Mouse (Mus musculus): ENCODE measurements around the gene Prkar1a. TPM values are rescaled to one million over a fixed set of nuclear protein-coding genes. Genes with fewer than 3 reads are reported as not detected.
A peak's percentile ranks its signal among the peaks of the same experiment; 100 is the strongest.

The Prkar1a gene
- polyA plus RNA-seq, 1 experiment from 2014 or later, result 485 TPM

GRCm38 (mm10) chr11:109629021-109629521 is 20.1 kb upstream of the Prkar1a start:
- Histone ChIP-seq H3K27ac (ENCODE audit: low read length) (peak overlapping the region; percentile 91), H3K9ac (ENCODE audit: low read length) (peak overlapping the region; percentile 49)

GRCm38 (mm10) chr11:109634928-109635327 is 14.3 kb upstream of the Prkar1a start:
- no peak overlapping the region for H3K4me2 ChIP-seq (ENCODE audit: low read depth, low read length)
- WGBS, result 68% methylated on average over 9 of the region's 9 CpGs
- H3K36me3 ChIP-seq (ENCODE audit: control insufficient read depth, insufficient read depth), result no peaks in the 10 kb centered on the region
- no peak overlapping the region for H3K9ac ChIP-seq (ENCODE audit: low read length)
- ATAC-seq (replicated peaks; ENCODE audit: extremely low read depth, insufficient read depth, low FRiP score), result no peak
- H3K4me1 ChIP-seq (ENCODE audit: control insufficient read depth, insufficient read depth, low read length), result 0 out of 2 replicates have a peak, but pooled peaks cover 3% of the 10 kb centered on the region
- H3K27me3 ChIP-seq (ENCODE audit: control insufficient read depth, insufficient read depth, low read length), result no peaks in the 10 kb centered on the region
- H3K9me3 ChIP-seq (replicated peaks; ENCODE audit: control insufficient read depth, low read length), result no peaks in the 10 kb centered on the region
- H3K4me3 ChIP-seq (ENCODE audit: low read length), result no peak overlapping the region
- H3K27ac ChIP-seq (ENCODE audit: low read length), result no peak overlapping the region

More at GRCm38 (mm10) chr11:109629021-109629521, 20.1 kb upstream of the Prkar1a start:
- Histone ChIP-seq H3K4me1 (ENCODE audit: control insufficient read depth, insufficient read depth, low read length) (peaks cover 19% of the 10 kb centered on the region), H3K9me3 (replicated peaks; ENCODE audit: control insufficient read depth, low read length) (no peaks in the 10 kb centered on the region; the same call in 1 of the 2 replicates), H3K36me3 (ENCODE audit: control insufficient read depth, insufficient read depth) (no peaks in the 10 kb centered on the region), H3K4me2 (ENCODE audit: low read depth, low read length) (peak overlapping the region; percentile 50; the same call in 1 of the 2 replicates), H3K27me3 (ENCODE audit: control insufficient read depth, insufficient read depth, low read length) (no peaks in the 10 kb centered on the region), H3K4me3 (ENCODE audit: low read length) (peak overlapping the region; percentile 10; the same call in 1 of the 2 replicates)
- WGBS, result 14% methylated on average over 10 of the region's 10 CpGs
- ATAC-seq (replicated peaks; ENCODE audit: extremely low read depth, insufficient read depth, low FRiP score), result peak; percentile 89

- ATAC-seq (replicated peaks; ENCODE audit: extremely low read depth, insufficient read depth, low FRiP score), result no peak
Measured at GRCm38 (mm10) chr11:109635871-109636395, 13.3 kb upstream of the Prkar1a start.

GRCm38 (mm10) chr11:109641498-109642222 is 7.5 kb upstream of the Prkar1a start:
- Histone ChIP-seq H3K4me1 (ENCODE audit: control insufficient read depth, insufficient read depth, low read length) (peaks cover 12% of the 10 kb centered on the region), H3K4me2 (ENCODE audit: low read depth, low read length) (0 out of 2 replicates have a peak overlapping the region, but pooled peaks have one; percentile 8), H3K27me3 (ENCODE audit: control insufficient read depth, insufficient read depth, low read length) (no peaks in the 10 kb centered on the region), H3K9ac (ENCODE audit: low read length) (no peak overlapping the region), H3K9me3 (replicated peaks; ENCODE audit: control insufficient read depth, low read length) (no peaks in the 10 kb centered on the region), H3K4me3 (ENCODE audit: low read length) (no peak overlapping the region), H3K27ac (ENCODE audit: low read length) (peak overlapping the region; percentile 84), H3K36me3 (ENCODE audit: control insufficient read depth, insufficient read depth) (no peaks in the 10 kb centered on the region)
- 35% methylated on average over 5 of the region's 5 CpGs for WGBS
- peak; percentile 82 for ATAC-seq (replicated peaks; ENCODE audit: extremely low read depth, insufficient read depth, low FRiP score)

More at GRCm38 (mm10) chr11:109635871-109636395, 13.3 kb upstream of the Prkar1a start:
- Histone ChIP-seq H3K4me1 (ENCODE audit: control insufficient read depth, insufficient read depth, low read length) (0 out of 2 replicates have a peak, but pooled peaks cover 3% of the 10 kb centered on the region), H3K9me3 (replicated peaks; ENCODE audit: control insufficient read depth, low read length) (no peaks in the 10 kb centered on the region), H3K4me2 (ENCODE audit: low read depth, low read length) (no peak overlapping the region), H3K9ac (ENCODE audit: low read length) (no peak overlapping the region), H3K4me3 (ENCODE audit: low read length) (no peak overlapping the region), H3K27me3 (ENCODE audit: control insufficient read depth, insufficient read depth, low read length) (no peaks in the 10 kb centered on the region), H3K36me3 (ENCODE audit: control insufficient read depth, insufficient read depth) (no peaks in the 10 kb centered on the region), H3K27ac (ENCODE audit: low read length) (no peak overlapping the region)
- WGBS, result 55% methylated on average over 6 of the region's 6 CpGs

GRCm38 (mm10) chr11:109648510-109648909 is 695 bp upstream of the Prkar1a start:
- no peak overlapping the region for H3K9ac ChIP-seq (ENCODE audit: low read length)
- ATAC-seq (replicated peaks; ENCODE audit: extremely low read depth, insufficient read depth, low FRiP score), result no peak

GRCm38 (mm10) chr11:109649975-109650701 is 933 bp downstream of the Prkar1a start:
- Histone ChIP-seq H3K27ac (ENCODE audit: low read length) (peak overlapping the region; percentile 96), H3K9ac (ENCODE audit: low read length) (peak overlapping the region; percentile 98), H3K9me3 (replicated peaks; ENCODE audit: control insufficient read depth, low read length) (no peaks in the 10 kb centered on the region), H3K27me3 (ENCODE audit: control insufficient read depth, insufficient read depth, low read length) (no peaks in the 10 kb centered on the region), H3K4me2 (ENCODE audit: low read depth, low read length) (peak overlapping the region; percentile 77), H3K4me3 (ENCODE audit: low read length) (peak overlapping the region; percentile 93), H3K36me3 (ENCODE audit: control insufficient read depth, insufficient read depth) (peaks cover 10% of the 10 kb centered on the region; the same call in 1 of the 2 replicates), H3K4me1 (ENCODE audit: control insufficient read depth, insufficient read depth, low read length) (peaks cover 45% of the 10 kb centered on the region)
- WGBS, result 1% methylated on average over 31 of the region's 31 CpGs
- ATAC-seq (replicated peaks; ENCODE audit: extremely low read depth, insufficient read depth, low FRiP score), result peak; percentile 80

More at GRCm38 (mm10) chr11:109648510-109648909, 695 bp upstream of the Prkar1a start:
- H3K4me3 ChIP-seq (ENCODE audit: low read length), result no peak overlapping the region
- no peaks in the 10 kb centered on the region for H3K27me3 ChIP-seq (ENCODE audit: control insufficient read depth, insufficient read depth, low read length)
- 20% methylated on average over 7 of the region's 7 CpGs for WGBS
- H3K27ac ChIP-seq (ENCODE audit: low read length), result peak overlapping the region; percentile 96
- no peaks in the 10 kb centered on the region for H3K36me3 ChIP-seq (ENCODE audit: control insufficient read depth, insufficient read depth)
- H3K9me3 ChIP-seq (replicated peaks; ENCODE audit: control insufficient read depth, low read length), result no peaks in the 10 kb centered on the region
- H3K4me2 ChIP-seq (ENCODE audit: low read depth, low read length), result peak overlapping the region; percentile 77; the same call in 1 of the 2 replicates
- peaks cover 35% of the 10 kb centered on the region for H3K4me1 ChIP-seq (ENCODE audit: control insufficient read depth, insufficient read depth, low read length)

- peak; percentile 94 for ATAC-seq (replicated peaks; ENCODE audit: extremely low read depth, insufficient read depth, low FRiP score)
Measured at GRCm38 (mm10) chr11:109650788-109651565, 1.8 kb downstream of the Prkar1a start.

GRCm38 (mm10) chr11:109651566-109652024 is 2.4 kb downstream of the Prkar1a start:
- 0 out of 2 replicates have a peak, but pooled peaks have one; percentile 5 for ATAC-seq (replicated peaks; ENCODE audit: extremely low read depth, insufficient read depth, low FRiP score)

More at GRCm38 (mm10) chr11:109650788-109651565, 1.8 kb downstream of the Prkar1a start:
- peaks cover 16% of the 10 kb centered on the region for H3K36me3 ChIP-seq (ENCODE audit: control insufficient read depth, insufficient read depth)
- peak overlapping the region; percentile 96 for H3K27ac ChIP-seq (ENCODE audit: low read length)
- no peaks in the 10 kb centered on the region for H3K9me3 ChIP-seq (replicated peaks; ENCODE audit: control insufficient read depth, low read length)
- no peaks in the 10 kb centered on the region for H3K27me3 ChIP-seq (ENCODE audit: control insufficient read depth, insufficient read depth, low read length)
- WGBS, result 1% methylated on average over 83 of the region's 90 CpGs
- peak overlapping the region; percentile 93 for H3K4me3 ChIP-seq (ENCODE audit: low read length)
- peaks cover 49% of the 10 kb centered on the region for H3K4me1 ChIP-seq (ENCODE audit: control insufficient read depth, insufficient read depth, low read length)
- peak overlapping the region; percentile 80 for H3K4me2 ChIP-seq (ENCODE audit: low read depth, low read length)
- peak overlapping the region; percentile 98 for H3K9ac ChIP-seq (ENCODE audit: low read length)

More at GRCm38 (mm10) chr11:109651566-109652024, 2.4 kb downstream of the Prkar1a start:
- peaks cover 21% of the 10 kb centered on the region for H3K36me3 ChIP-seq (ENCODE audit: control insufficient read depth, insufficient read depth)
- H3K4me2 ChIP-seq (ENCODE audit: low read depth, low read length), result peak overlapping the region; percentile 80
- peak overlapping the region; percentile 98 for H3K9ac ChIP-seq (ENCODE audit: low read length)
- under 1% methylated on average over 21 of the region's 21 CpGs for WGBS
- no peaks in the 10 kb centered on the region for H3K9me3 ChIP-seq (replicated peaks; ENCODE audit: control insufficient read depth, low read length)
- peak overlapping the region; percentile 93 for H3K4me3 ChIP-seq (ENCODE audit: low read length)
- peak overlapping the region; percentile 96 for H3K27ac ChIP-seq (ENCODE audit: low read length)
- peaks cover 49% of the 10 kb centered on the region for H3K4me1 ChIP-seq (ENCODE audit: control insufficient read depth, insufficient read depth, low read length)
- H3K27me3 ChIP-seq (ENCODE audit: control insufficient read depth, insufficient read depth, low read length), result no peaks in the 10 kb centered on the region
